Mouse (Mus musculus) cerebellum, adult 9-10 months (tissue): ENCODE results near the gene 9230112D13Rik.

Source experiments
- DNase-seq: peaks from one replicate; pipeline ENCODE4 v3.0.0; 2022

The 9230112D13Rik gene

DNA sequence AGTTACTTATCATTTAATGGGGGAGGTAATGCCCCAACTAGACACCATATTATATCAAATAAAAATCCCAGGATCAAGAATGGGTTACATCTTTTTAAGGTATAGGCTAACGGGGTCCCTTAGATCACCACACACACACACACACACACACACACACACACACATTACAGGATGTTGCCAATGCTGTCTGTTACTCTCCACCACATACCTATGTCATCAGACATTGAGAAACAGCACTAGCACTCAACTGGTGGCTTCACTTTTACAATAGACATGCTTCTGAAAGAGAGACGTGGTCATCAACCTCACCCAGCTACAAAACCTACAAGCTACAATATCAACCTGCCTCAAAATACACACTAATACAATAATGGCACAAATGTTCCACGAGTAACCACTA is 28.9 kb downstream of the 9230112D13Rik start:
- DNase-seq: no peak

DNA sequence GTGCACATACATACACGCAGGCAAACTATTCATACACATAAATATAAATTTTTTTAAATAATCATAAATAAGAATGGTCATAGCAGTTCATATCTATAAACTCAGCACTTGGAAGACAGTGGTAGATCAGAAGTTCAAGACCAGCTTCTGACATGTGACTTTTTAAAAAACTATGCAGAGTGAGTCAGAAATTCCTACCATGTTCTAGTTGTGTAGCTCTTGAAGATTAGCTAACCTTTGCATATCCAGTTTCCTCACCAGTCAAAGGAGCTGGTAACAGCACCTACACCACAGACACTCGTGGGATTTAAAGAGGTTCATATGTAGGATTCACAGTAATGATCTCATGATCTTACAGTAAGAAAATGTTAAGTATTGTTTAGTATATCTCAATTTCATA is 29.9 kb downstream of the 9230112D13Rik start:
- DNase-seq: no peak

DNA sequence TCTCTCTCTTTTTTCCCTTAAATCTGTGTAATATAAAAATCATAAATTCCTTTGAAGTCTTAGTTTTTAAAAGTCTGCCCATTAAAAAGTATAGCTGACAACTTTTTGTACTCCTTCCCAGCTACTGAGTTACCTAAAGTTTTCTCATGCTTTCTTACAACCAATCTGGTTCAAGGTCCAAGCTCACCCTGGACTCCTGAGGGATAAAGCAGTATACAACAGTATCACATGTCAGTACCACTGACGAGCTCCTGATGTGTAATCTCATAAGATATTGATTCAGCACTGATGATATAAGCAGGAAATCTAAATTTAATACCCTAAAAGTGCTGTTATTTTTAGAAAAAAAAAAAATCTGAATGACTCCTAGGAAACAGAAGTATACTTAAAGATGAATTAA is 31.6 kb downstream of the 9230112D13Rik start:
- no peak for DNase-seq

DNA sequence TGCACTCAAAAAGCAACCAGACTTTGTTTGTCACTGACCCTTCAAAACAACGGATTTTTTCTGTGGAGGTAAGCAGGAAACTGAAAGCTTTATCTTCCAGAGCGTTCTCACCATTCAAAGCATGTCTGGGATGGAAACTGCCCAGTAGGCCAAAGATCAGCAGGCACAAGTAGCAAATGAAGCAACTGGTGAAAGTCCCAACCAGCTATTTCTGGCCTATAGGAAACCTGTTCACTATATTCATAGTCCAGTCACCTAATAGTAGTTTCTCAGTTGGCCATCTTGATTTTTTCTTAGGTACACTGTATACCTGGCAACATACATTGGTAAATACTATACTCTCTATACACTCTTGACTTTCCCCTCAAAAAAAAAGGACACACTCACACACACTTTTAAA is 32.7 kb downstream of the 9230112D13Rik start:
- no peak for DNase-seq

DNA sequence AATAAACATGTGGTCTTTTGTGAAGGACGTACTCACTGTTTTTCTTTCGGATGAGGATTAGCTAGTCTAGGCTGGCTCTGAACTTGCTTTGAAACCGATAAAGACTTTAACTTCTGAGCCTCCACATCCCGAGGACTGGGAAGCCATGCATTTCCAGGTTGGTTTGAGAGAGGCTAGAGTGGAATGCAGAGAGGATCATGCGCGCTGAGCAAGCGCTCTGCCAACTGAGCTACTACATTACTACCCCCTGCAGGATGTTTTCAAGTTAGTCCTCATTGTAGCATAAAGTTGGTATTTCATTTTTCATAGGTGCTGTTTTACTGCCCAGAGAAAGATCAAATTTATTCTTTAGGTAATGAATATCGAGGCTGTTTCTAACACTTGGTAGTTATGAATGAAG is 36.4 kb downstream of the 9230112D13Rik start:
- DNase-seq: no peak

DNA sequence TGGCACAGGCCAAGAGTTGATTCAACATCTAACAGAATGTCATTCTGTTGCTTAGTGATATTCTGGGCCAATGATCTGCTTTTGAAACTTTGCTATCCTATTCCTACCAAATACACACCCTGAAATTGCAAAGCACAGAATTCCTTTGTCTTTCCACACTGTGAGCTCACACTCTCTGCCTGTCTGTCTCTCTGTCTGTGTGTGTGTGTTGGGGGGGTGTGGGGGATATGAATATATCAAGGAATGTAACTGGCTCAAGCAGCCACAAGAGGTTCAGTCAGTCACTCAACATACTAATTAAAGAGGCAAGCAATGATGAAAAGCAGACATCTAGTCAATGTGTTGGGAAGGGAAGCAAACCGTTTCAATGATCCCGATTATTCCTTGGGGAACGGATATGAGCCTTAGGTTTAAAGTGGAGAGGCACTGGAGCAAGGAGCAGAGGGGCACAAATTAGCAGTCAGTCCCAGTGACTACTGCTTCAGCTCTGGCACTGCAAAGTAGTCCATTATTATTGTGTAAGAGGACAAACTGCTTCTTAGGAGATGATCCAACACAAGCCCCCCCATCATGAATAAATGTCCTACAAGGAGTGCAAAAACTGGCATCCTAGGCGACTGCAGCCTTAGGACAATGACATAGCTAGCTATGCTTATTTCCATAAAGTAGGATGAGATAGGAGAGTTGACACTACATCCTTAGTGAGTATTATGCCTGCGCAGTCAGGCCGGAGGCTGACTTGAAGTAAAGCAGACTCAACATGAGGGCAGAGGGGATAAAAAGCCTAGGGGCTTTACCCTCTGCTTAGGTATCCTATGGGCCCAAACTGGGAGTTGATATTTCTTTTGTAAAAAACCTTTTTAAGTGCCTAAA is 38.9 kb downstream of the 9230112D13Rik start:
- no peak for DNase-seq

DNA sequence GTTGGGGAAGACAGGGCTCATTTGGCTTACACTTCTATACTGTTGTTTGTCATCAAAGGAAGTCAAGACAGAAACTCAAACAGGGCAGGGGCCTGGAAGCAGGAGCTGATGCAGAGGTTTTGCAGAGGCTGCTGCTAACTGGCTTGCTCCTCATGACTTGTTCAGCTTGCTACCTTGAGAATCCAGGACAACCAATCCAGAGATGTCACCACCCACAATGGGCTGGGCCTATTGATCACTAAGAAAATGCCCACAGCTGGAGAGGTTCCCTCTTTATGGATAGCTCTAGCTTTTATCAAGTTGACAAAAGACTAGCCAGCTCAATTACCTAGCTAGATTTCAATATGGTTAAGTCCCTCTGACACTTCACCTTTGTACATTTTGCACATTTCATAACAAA is 51.0 kb downstream of the 9230112D13Rik start:
- DNase-seq: no peak

DNA sequence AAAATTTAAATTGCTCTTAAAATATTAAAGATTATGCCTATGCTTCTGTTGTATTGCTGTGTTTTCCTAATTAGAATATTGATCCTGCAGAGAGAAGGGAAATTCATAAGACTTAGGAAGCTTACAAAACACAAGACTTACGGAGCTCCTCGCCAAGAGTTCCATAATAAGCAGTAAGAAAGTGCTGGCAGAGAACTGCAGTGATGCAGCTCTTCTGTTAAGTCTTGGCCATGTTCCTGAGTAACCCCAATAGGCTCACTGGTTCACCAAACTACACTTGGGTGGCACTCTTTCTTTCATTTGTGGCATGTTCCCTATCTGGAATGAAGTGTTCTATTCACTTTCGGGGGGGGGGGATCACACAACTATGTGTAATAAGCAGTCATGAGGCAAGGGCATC is 56.3 kb downstream of the 9230112D13Rik start:
- DNase-seq: no peak
